Mouse (Mus musculus) G1E (cell line): ENCODE measurements around the gene Gm20403. TPM values are rescaled to one million over a fixed set of nuclear protein-coding genes. Genes with fewer than 3 reads are reported as not detected.
"Not testable (repeated sequence)": the region's sequence is repeated elsewhere in the genome, so short reads cannot be mapped to it uniquely, and the experiment has no call there.

Experiments used
- ATAC-seq: 2 replicates; pipeline ENCODE4 v1.8.0; 2016; ENCODE audit warnings: mild to moderate bottlenecking; ENCODE audit not compliant: insufficient number of reproducible peaks, poor library complexity, low FRiP score, severe bottlenecking; ENCODE audit errors: extremely low read depth
- DNase-seq: peaks from one replicate; pipeline ENCODE4 v3.0.0; 2012; ENCODE audit warnings: low spot score
- H3K27me3 ChIP-seq: 2 replicates; pipeline ENCODE4 v1.6.1; 2012; ENCODE audit warnings: mild to moderate bottlenecking, low read length, inconsistent platforms; ENCODE audit not compliant: insufficient read depth
- H3K36me3 ChIP-seq: replicated peaks from 2 replicates; pipeline ENCODE3; 2012; ENCODE audit warnings: mild to moderate bottlenecking, inconsistent platforms
- H3K4me1 ChIP-seq: 2 replicates; pipeline ENCODE4 v1.6.1; 2012; ENCODE audit warnings: low read depth, low read length, inconsistent platforms, mixed read lengths; ENCODE audit not compliant: insufficient read depth
- H3K4me3 ChIP-seq: 2 replicates; pipeline ENCODE4 v1.5.1; 2012; ENCODE audit warnings: low read depth, mild to moderate bottlenecking, inconsistent platforms, low read length, moderate library complexity, mixed read lengths
- H3K9me3 ChIP-seq: replicated peaks from 2 replicates; pipeline ENCODE4 v1.6.1; 2012; ENCODE audit warnings: inconsistent platforms
- CTCF ChIP-seq: IDR thresholded peaks from 2 replicates; pipeline ENCODE4 v1.5.1; 2012; ENCODE audit warnings: low read depth, low read length, inconsistent platforms, mixed read lengths
- GATA1 ChIP-seq: IDR thresholded peaks from 2 replicates; pipeline ENCODE4 v1.6.1; 2012; ENCODE audit warnings: borderline replicate concordance, low read length, inconsistent platforms, mixed read lengths
- GATA2 ChIP-seq: IDR thresholded peaks from 2 replicates; pipeline ENCODE4 v1.6.1; 2012; ENCODE audit warnings: low read depth, low read length, inconsistent platforms, borderline replicate concordance
- POLR2AphosphoS5 ChIP-seq: IDR thresholded peaks from 2 replicates; pipeline ENCODE4 v1.6.1; 2012; ENCODE audit warnings: low read depth, low read length, inconsistent platforms; ENCODE audit not compliant: insufficient replicate concordance
- TAL1 ChIP-seq: conservative IDR thresholded peaks from 2 replicates; pipeline ENCODE4 v1.6.1; 2012; ENCODE audit warnings: low read depth, low read length, inconsistent platforms, mixed read lengths
- polyA plus RNA-seq: library from polyadenylated mRNA; stranded (reverse); fragments of >175 nt; gene quantifications from 2 replicates; pipeline ENCODE4 v1.2.3, GENCODE M21; 2012
- total RNA-seq, 2 experiments: library from RNA; stranded (forward) in 1 of 2; stranded (reverse) in 1 of 2; fragments of 200-1000 nt in 1 of 2; fragments of >200 nt in 1 of 2; fragmentation: Nextera tagmentation in 1 of 2; gene quantifications; 2 replicates each; pipeline ENCODE4 v1.2.3; 2014 to 2017

Gene Gm20403
- total and polyA plus RNA-seq, 3 experiments, result 0.46 TPM; not detected in 2

GRCm38 (mm10) chr12:54980532-54980931 is 5.8 kb downstream of the Gm20403 start:
- H3K36me3 ChIP-seq, result peaks cover 86% of the 10 kb centered on the region
- no peak for TF ChIP-seq POLR2AphosphoS5
- no peak for TF ChIP-seq GATA2
- no peak for TF ChIP-seq TAL1
- no peak for TF ChIP-seq CTCF
- TF ChIP-seq GATA1, result no peak
- no peaks in the 10 kb centered on the region for H3K27me3 ChIP-seq
- no peak overlapping the region for H3K4me3 ChIP-seq
- no peak for ATAC-seq
- H3K9me3 ChIP-seq, result no peaks in the 10 kb centered on the region
- no peak for DNase-seq
- H3K4me1 ChIP-seq, result peaks cover 59% of the 10 kb centered on the region

GRCm38 (mm10) chr12:54969033-54969432 is 17.3 kb downstream of the Gm20403 start:
- Histone ChIP-seq H3K4me1 (peaks cover 43% of the 10 kb centered on the region), H3K36me3 (peaks cover 89% of the 10 kb centered on the region), H3K4me3 (no peak overlapping the region), H3K9me3 (no peaks in the 10 kb centered on the region), H3K27me3 (no peaks in the 10 kb centered on the region)
- ATAC-seq (no peak), DNase-seq (no peak)
- TF ChIP-seq GATA2, result no peak
- no peak for TF ChIP-seq CTCF

GRCm38 (mm10) chr12:54965532-54966160 is 20.7 kb downstream of the Gm20403 start:
- Histone ChIP-seq H3K4me3 (no peak overlapping the region), H3K9me3 (no peaks in the 10 kb centered on the region), H3K36me3 (peaks cover 88% of the 10 kb centered on the region), H3K27me3 (no peaks in the 10 kb centered on the region), H3K4me1 (peaks cover 52% of the 10 kb centered on the region)
- DNase-seq (no peak), ATAC-seq (no peak)
- TF ChIP-seq TAL1, result no peak
- no peak for TF ChIP-seq GATA2
- no peak for TF ChIP-seq POLR2AphosphoS5
- TF ChIP-seq CTCF, result no peak
- no peak for TF ChIP-seq GATA1

DNA sequence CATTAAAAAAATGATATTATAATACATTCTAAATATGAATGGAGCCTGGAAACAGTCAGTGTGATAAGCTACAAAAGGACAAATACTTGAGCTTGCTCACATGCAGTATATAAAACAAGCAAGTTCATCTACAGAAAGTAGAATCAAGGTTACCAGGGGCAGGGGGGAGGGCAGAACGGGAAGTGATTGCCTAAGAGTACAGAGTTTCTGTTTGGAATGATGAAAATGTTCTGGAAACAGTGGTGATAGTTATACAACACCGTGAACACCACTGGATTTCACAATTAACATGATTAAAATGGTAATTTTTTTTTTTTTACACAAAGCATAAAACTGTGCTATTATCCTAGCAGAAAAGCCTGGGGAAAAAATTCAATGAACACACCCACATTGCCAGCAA is 26.8 kb downstream of the Gm20403 start:
- no peak for DNase-seq
- peaks cover 83% of the 10 kb centered on the region for H3K36me3 ChIP-seq
- peaks cover 62% of the 10 kb centered on the region for H3K4me1 ChIP-seq
- no peak overlapping the region for H3K4me3 ChIP-seq
- H3K27me3 ChIP-seq, result no peaks in the 10 kb centered on the region
- ATAC-seq, result no peak
- no peaks in the 10 kb centered on the region for H3K9me3 ChIP-seq
- TF ChIP-seq CTCF (no peak), TAL1 (no peak), POLR2AphosphoS5 (no peak), GATA1 (no peak)

GRCm38 (mm10) chr12:54956974-54957373 is 29.4 kb downstream of the Gm20403 start:
- ATAC-seq, result no peak
- no peak for TF ChIP-seq GATA1
- no peak for TF ChIP-seq CTCF
- TF ChIP-seq TAL1, result no peak
- no peak for TF ChIP-seq POLR2AphosphoS5
- TF ChIP-seq GATA2, result no peak
- Histone ChIP-seq H3K27me3 (no peaks in the 10 kb centered on the region), H3K4me3 (no peak overlapping the region), H3K36me3 (peaks cover 82% of the 10 kb centered on the region), H3K4me1 (peaks cover 44% of the 10 kb centered on the region), H3K9me3 (no peaks in the 10 kb centered on the region)
- no peak for DNase-seq

DNA sequence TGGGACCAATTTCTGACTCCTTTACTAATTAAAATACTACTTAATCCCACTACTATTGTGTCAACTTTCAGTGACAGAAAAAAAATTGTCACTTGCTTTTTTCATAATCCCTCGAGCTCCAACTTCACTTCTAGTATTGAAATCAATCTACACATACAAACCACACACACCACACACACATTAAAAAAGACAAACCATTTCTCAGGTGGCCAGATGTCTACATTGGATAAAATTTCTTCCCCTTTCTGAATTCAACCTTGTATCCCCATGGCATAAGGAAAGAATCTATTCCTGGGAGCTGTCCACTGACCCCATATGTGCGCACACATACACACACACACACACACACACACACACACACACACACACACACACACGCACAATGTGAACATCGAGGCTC is 29.9 kb downstream of the Gm20403 start:
- H3K27me3 ChIP-seq, result no peaks in the 10 kb centered on the region
- H3K9me3 ChIP-seq, result no peaks in the 10 kb centered on the region
- DNase-seq, result no peak
- peaks cover 40% of the 10 kb centered on the region for H3K4me1 ChIP-seq
- TF ChIP-seq TAL1, result no peak
- no peak for TF ChIP-seq GATA2
- TF ChIP-seq POLR2AphosphoS5, result no peak
- TF ChIP-seq GATA1, result no peak
- TF ChIP-seq CTCF, result no peak
- peaks cover 82% of the 10 kb centered on the region for H3K36me3 ChIP-seq
- H3K4me3 ChIP-seq, result no peak overlapping the region
- no peak for ATAC-seq

DNA sequence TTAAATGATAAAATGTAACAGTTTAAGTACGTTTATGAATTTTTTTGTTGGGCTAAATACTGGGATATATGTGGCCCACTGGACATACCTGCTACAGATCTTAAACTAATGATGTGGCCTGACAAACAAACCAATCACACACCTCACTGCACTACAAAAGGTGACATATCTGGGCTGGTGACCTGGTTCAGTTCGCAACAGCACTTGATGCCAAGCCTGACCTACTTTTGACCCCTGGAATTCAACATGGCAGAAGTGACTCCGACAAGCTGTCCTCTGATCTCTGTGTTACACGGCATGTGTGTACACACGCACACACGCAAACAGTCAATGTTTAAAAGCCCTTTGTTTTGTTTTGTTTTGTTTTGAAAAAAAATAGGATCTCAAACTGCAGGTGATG is 40.2 kb downstream of the Gm20403 start:
- no peak overlapping the region for H3K4me3 ChIP-seq
- H3K4me1 ChIP-seq, result peaks cover 11% of the 10 kb centered on the region; the same call in 1 of the 2 replicates
- no peak for DNase-seq
- H3K27me3 ChIP-seq, result no peaks in the 10 kb centered on the region
- peaks cover 82% of the 10 kb centered on the region for H3K36me3 ChIP-seq
- H3K9me3 ChIP-seq, result no peaks in the 10 kb centered on the region
- ATAC-seq, result no peak
- TF ChIP-seq GATA1 (no peak), POLR2AphosphoS5 (no peak), CTCF (no peak), TAL1 (no peak), GATA2 (no peak)

GRCm38 (mm10) chr12:54942586-54943157 is 43.7 kb downstream of the Gm20403 start:
- not testable (repeated sequence) for ATAC-seq, H3K4me3 ChIP-seq, H3K27me3 ChIP-seq, H3K9me3 ChIP-seq, DNase-seq
- Histone ChIP-seq H3K36me3 (peaks cover 85% of the 10 kb centered on the region), H3K4me1 (peaks cover 20% of the 10 kb centered on the region; the same call in 1 of the 2 replicates)

DNA sequence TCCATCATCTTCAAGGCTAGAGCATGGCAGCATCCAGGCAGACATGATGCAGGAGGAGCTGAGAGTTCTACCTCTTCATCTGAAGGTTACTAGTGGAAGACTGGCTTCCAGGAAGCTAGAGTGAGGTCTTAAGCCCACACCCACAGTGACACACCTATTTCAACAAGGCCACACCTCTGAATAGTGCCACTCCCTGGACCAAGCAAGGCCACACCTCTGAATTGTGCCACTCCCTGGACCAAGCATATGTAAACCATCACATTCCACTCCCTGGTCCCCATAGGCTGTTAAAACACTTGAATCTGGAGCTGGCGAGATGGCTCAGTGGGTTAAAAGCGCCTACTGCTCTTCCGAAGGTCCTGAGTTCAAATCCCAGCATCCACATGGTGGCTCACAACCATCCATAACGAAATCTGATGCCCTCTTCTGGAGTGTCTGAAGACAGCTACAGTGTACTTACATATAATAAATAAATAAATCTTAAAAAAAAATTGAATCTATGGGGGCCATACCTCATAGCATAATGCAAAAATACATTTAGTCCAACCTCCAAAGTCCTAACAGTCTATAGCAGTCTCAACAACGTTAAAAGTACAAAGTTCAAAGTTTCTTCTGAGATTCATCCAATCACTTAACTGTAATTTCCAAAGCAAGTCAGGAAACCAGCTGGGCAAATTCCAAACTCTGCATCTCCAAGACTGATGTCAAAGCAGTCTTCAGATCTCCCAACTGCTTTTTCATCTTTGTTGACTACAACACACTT is 48.6 kb downstream of the Gm20403 start:
- H3K27me3 ChIP-seq, H3K4me3 ChIP-seq, ATAC-seq, DNase-seq, H3K9me3 ChIP-seq: not testable (repeated sequence)
- H3K4me1 ChIP-seq, result peaks cover 20% of the 10 kb centered on the region
- H3K36me3 ChIP-seq, result peaks cover 86% of the 10 kb centered on the region
